Mouse (Mus musculus): Measurements from ENCODE around the gene Pxt1. TPM values are rescaled to one million over a fixed set of nuclear protein-coding genes. Genes with fewer than 3 reads are reported as not detected.

Pxt1 gene
- polyA plus RNA-seq, 1 experiment from 2014 or later = not detected

- Histone ChIP-seq H3K27me3 (ENCODE audit: control insufficient read depth, insufficient read depth, low read length) (no peaks in the 10 kb centered on the region), H3K4me3 (ENCODE audit: low read depth, low read length) (no peak overlapping the region), H3K9ac (replicated peaks; ENCODE audit: low read depth, low read length) (no peak overlapping the region), H3K4me2 (ENCODE audit: low read depth, low read length) (no peak overlapping the region), H3K4me1 (ENCODE audit: control insufficient read depth, insufficient read depth, low read length) (no peaks in the 10 kb centered on the region), H3K9me3 (ENCODE audit: control insufficient read depth, low read length) (no peaks in the 10 kb centered on the region), H3K27ac (ENCODE audit: low read depth, low read length) (no peak overlapping the region), H3K36me3 (ENCODE audit: control insufficient read depth, insufficient read depth, low read length) (no peaks in the 10 kb centered on the region)
- no peak for ATAC-seq (ENCODE audit: low read depth)
- WGBS = 50% methylated on average over 15 of the region's 15 CpGs
Measured at GRCm38 (mm10) chr17:28926866-28927635, 16.6 kb downstream of the Pxt1 start.

- 14% methylated on average over 13 of the region's 13 CpGs for WGBS
Measured at GRCm38 (mm10) chr17:28926380-28926779, 17.3 kb downstream of the Pxt1 start.

GRCm38 (mm10) chr17:28924957-28925595 lies 18.6 kb downstream of the Pxt1 start:
- H3K4me1 ChIP-seq (ENCODE audit: control insufficient read depth, insufficient read depth, low read length) = no peaks in the 10 kb centered on the region
- no peak overlapping the region for H3K27ac ChIP-seq (ENCODE audit: low read depth, low read length)
- H3K9me3 ChIP-seq (ENCODE audit: control insufficient read depth, low read length) = no peaks in the 10 kb centered on the region
- H3K36me3 ChIP-seq (ENCODE audit: control insufficient read depth, insufficient read depth, low read length) = no peaks in the 10 kb centered on the region
- 83% methylated on average over 8 of the region's 8 CpGs for WGBS
- no peaks in the 10 kb centered on the region for H3K27me3 ChIP-seq (ENCODE audit: control insufficient read depth, insufficient read depth, low read length)
- no peak for ATAC-seq (ENCODE audit: low read depth)
- no peak overlapping the region for H3K9ac ChIP-seq (replicated peaks; ENCODE audit: low read depth, low read length)
- no peak overlapping the region for H3K4me2 ChIP-seq (ENCODE audit: low read depth, low read length)
- H3K4me3 ChIP-seq (ENCODE audit: low read depth, low read length) = no peak overlapping the region

More at GRCm38 (mm10) chr17:28926380-28926779, 17.3 kb downstream of the Pxt1 start:
- Histone ChIP-seq H3K27ac (ENCODE audit: low read depth, low read length) (no peak overlapping the region), H3K9me3 (ENCODE audit: control insufficient read depth, low read length) (no peaks in the 10 kb centered on the region), H3K4me2 (ENCODE audit: low read depth, low read length) (no peak overlapping the region), H3K9ac (replicated peaks; ENCODE audit: low read depth, low read length) (no peak overlapping the region), H3K27me3 (ENCODE audit: control insufficient read depth, insufficient read depth, low read length) (no peaks in the 10 kb centered on the region), H3K36me3 (ENCODE audit: control insufficient read depth, insufficient read depth, low read length) (no peaks in the 10 kb centered on the region), H3K4me3 (ENCODE audit: low read depth, low read length) (no peak overlapping the region), H3K4me1 (ENCODE audit: control insufficient read depth, insufficient read depth, low read length) (no peaks in the 10 kb centered on the region)
- no peak for ATAC-seq (ENCODE audit: low read depth)

DNA sequence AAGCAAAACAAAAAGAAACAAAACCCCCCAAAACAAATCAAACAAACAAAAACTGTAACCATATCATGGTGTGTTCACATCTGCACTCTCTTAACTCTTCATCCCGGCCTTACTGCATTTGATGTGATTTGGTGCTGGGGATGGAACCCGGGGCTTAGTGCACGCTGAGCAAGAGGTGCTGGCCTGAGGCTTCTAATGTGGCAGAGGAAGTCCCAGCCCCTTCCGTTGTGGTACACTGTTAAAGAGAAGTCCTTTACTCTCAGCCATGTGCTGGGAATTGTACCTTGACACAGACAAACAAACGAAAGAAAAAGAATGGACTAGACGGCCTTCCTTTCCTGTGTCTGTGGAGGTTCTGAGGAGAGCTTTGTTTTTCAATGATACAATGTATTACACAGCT lies 21.5 kb downstream of the Pxt1 start:
- no peaks in the 10 kb centered on the region for H3K4me1 ChIP-seq (ENCODE audit: control insufficient read depth, insufficient read depth, low read length)
- no peak overlapping the region for H3K4me3 ChIP-seq (ENCODE audit: low read depth, low read length)
- H3K9ac ChIP-seq (replicated peaks; ENCODE audit: low read depth, low read length) = no peak overlapping the region
- H3K27me3 ChIP-seq (ENCODE audit: control insufficient read depth, insufficient read depth, low read length) = no peaks in the 10 kb centered on the region
- no peaks in the 10 kb centered on the region for H3K36me3 ChIP-seq (ENCODE audit: control insufficient read depth, insufficient read depth, low read length)
- no peak overlapping the region for H3K4me2 ChIP-seq (ENCODE audit: low read depth, low read length)
- ATAC-seq (ENCODE audit: low read depth) = no peak
- 72% methylated on average over 6 of the region's 6 CpGs for WGBS
- no peaks in the 10 kb centered on the region for H3K9me3 ChIP-seq (ENCODE audit: control insufficient read depth, low read length)
- no peak overlapping the region for H3K27ac ChIP-seq (ENCODE audit: low read depth, low read length)

GRCm38 (mm10) chr17:28921086-28921485 lies 22.6 kb downstream of the Pxt1 start:
- Histone ChIP-seq H3K36me3 (ENCODE audit: control insufficient read depth, insufficient read depth, low read length) (no peaks in the 10 kb centered on the region), H3K27ac (ENCODE audit: low read depth, low read length) (no peak overlapping the region), H3K4me2 (ENCODE audit: low read depth, low read length) (no peak overlapping the region), H3K9ac (replicated peaks; ENCODE audit: low read depth, low read length) (no peak overlapping the region), H3K4me3 (ENCODE audit: low read depth, low read length) (no peak overlapping the region), H3K27me3 (ENCODE audit: control insufficient read depth, insufficient read depth, low read length) (no peaks in the 10 kb centered on the region), H3K9me3 (ENCODE audit: control insufficient read depth, low read length) (no peaks in the 10 kb centered on the region), H3K4me1 (ENCODE audit: control insufficient read depth, insufficient read depth, low read length) (no peaks in the 10 kb centered on the region)
- 83% methylated on average over 8 of the region's 8 CpGs for WGBS
- ATAC-seq (ENCODE audit: low read depth) = no peak

GRCm38 (mm10) chr17:28916520-28916919 lies 27.1 kb downstream of the Pxt1 start:
- no peaks in the 10 kb centered on the region for H3K36me3 ChIP-seq (ENCODE audit: control insufficient read depth, insufficient read depth, low read length)
- ATAC-seq (ENCODE audit: low read depth) = no peak
- H3K9me3 ChIP-seq (ENCODE audit: control insufficient read depth, low read length) = no peaks in the 10 kb centered on the region
- H3K27me3 ChIP-seq (ENCODE audit: control insufficient read depth, insufficient read depth, low read length) = no peaks in the 10 kb centered on the region
- H3K4me3 ChIP-seq (ENCODE audit: low read depth, low read length) = no peak overlapping the region
- WGBS = 89% methylated on average over 1 of the region's 1 CpGs
- no peak overlapping the region for H3K4me2 ChIP-seq (ENCODE audit: low read depth, low read length)
- no peak overlapping the region for H3K27ac ChIP-seq (ENCODE audit: low read depth, low read length)
- no peak overlapping the region for H3K9ac ChIP-seq (replicated peaks; ENCODE audit: low read depth, low read length)
- no peaks in the 10 kb centered on the region for H3K4me1 ChIP-seq (ENCODE audit: control insufficient read depth, insufficient read depth, low read length)

DNA sequence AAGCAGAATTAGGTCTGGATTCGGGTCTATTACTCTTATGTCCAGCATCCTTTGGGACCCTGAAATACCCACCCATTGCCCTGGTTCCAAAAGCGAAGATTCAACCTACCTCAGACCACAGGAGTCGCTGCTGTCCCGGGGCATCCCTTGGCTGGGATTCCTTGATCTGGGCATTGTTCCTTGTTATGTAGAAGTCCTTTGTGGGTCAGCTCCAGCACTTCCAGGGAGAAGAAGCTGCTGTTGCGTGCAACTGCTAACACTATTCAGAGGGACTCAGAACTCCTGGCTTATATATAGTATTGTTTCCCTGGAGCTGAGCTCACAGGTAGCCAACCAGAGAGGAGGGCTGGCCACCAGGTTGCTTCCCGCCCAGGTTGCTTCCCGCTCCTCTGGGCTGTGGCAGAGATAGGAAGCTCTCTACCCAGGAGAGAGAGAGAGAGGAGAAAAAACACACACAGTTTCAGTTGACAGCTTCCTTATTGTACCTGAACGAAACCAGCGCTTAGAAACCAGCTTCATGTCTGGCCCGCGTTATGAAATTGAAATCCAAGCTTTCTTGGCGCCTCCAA lies 28.5 kb downstream of the Pxt1 start, which contains the start of gene 4930539E08Rik:
Gene 4930539E08Rik (minus strand): TSS at position 265 of the 569 bp plus-strand sequence.
- H3K9me3 ChIP-seq (ENCODE audit: control insufficient read depth, low read length) = no peaks in the 10 kb centered on the region
- H3K27ac ChIP-seq (ENCODE audit: low read depth, low read length) = no peak within 1 kb of the TSS
- H3K9ac ChIP-seq (replicated peaks; ENCODE audit: low read depth, low read length) = no peak within 1 kb of the TSS
- H3K27me3 ChIP-seq (ENCODE audit: control insufficient read depth, insufficient read depth, low read length) = no peaks in the 10 kb centered on the region
- H3K4me1 ChIP-seq (ENCODE audit: control insufficient read depth, insufficient read depth, low read length) = no peaks in the 10 kb centered on the region
- H3K4me2 ChIP-seq (ENCODE audit: low read depth, low read length) = no peak within 1 kb of the TSS
- H3K36me3 ChIP-seq (ENCODE audit: control insufficient read depth, insufficient read depth, low read length) = no peaks in the 10 kb centered on the region
- WGBS = 68% methylated on average over 12 of the region's 12 CpGs
- H3K4me3 ChIP-seq (ENCODE audit: low read depth, low read length) = no peak within 1 kb of the TSS
- ATAC-seq (ENCODE audit: low read depth) = no peak

DNA sequence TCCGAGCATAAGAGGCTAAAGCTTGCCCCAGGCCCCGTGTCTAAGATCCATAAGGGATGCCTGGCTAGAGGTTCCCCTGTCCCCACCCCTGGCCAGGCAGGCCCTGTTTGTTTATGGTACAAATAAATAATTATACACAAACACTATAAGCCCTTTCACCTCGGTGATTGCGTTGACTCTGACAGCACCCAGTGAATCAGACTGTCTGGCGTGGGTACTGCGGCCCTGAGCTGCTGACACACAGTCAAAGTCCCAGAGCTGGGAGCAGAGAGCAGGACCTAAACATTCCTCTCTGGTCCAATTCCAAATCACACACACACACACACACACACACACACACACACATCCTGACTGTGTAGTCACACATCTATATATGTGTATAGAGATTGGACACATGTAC lies 29.7 kb downstream of the Pxt1 start:
- WGBS = 82% methylated on average over 6 of the region's 6 CpGs
- Histone ChIP-seq H3K4me2 (ENCODE audit: low read depth, low read length) (no peak overlapping the region), H3K9me3 (ENCODE audit: control insufficient read depth, low read length) (no peaks in the 10 kb centered on the region), H3K4me1 (ENCODE audit: control insufficient read depth, insufficient read depth, low read length) (no peaks in the 10 kb centered on the region), H3K36me3 (ENCODE audit: control insufficient read depth, insufficient read depth, low read length) (no peaks in the 10 kb centered on the region), H3K4me3 (ENCODE audit: low read depth, low read length) (no peak overlapping the region), H3K27me3 (ENCODE audit: control insufficient read depth, insufficient read depth, low read length) (no peaks in the 10 kb centered on the region), H3K9ac (replicated peaks; ENCODE audit: low read depth, low read length) (no peak overlapping the region), H3K27ac (ENCODE audit: low read depth, low read length) (no peak overlapping the region)
- no peak for ATAC-seq (ENCODE audit: low read depth)

- no peaks in the 10 kb centered on the region for H3K9me3 ChIP-seq (ENCODE audit: control insufficient read depth, low read length)
- 78% methylated on average over 5 of the region's 5 CpGs for WGBS
- no peaks in the 10 kb centered on the region for H3K27me3 ChIP-seq (ENCODE audit: control insufficient read depth, insufficient read depth, low read length)
- no peak overlapping the region for H3K9ac ChIP-seq (replicated peaks; ENCODE audit: low read depth, low read length)
- no peak overlapping the region for H3K27ac ChIP-seq (ENCODE audit: low read depth, low read length)
- no peak for ATAC-seq (ENCODE audit: low read depth)
- no peaks in the 10 kb centered on the region for H3K36me3 ChIP-seq (ENCODE audit: control insufficient read depth, insufficient read depth, low read length)
- H3K4me3 ChIP-seq (ENCODE audit: low read depth, low read length) = no peak overlapping the region
- H3K4me2 ChIP-seq (ENCODE audit: low read depth, low read length) = no peak overlapping the region
- H3K4me1 ChIP-seq (ENCODE audit: control insufficient read depth, insufficient read depth, low read length) = no peaks in the 10 kb centered on the region
Measured at GRCm38 (mm10) chr17:28913200-28913599, 30.4 kb downstream of the Pxt1 start.

Data from neural tube, embryonic 14.5 days (tissue).